Mouse (Mus musculus): ENCODE results near the gene Paqr8. TPM values are rescaled to one million over a fixed set of nuclear protein-coding genes. Genes with fewer than 3 reads are reported as not detected.
"Not testable (repeated sequence)": the region's sequence is repeated elsewhere in the genome, so short reads cannot be mapped to it uniquely, and the experiment has no call there.

The Paqr8 gene
- polyA plus RNA-seq, 1 experiment from 2014 or later: 16.4 TPM

- no peak for ATAC-seq (ENCODE audit: low FRiP score)
- Histone ChIP-seq H3K36me3 (no peaks in the 10 kb centered on the region), H3K9me3 (replicated peaks) (no peaks in the 10 kb centered on the region), H3K4me2 (replicated peaks) (no peak overlapping the region), H3K4me1 (peaks cover 4% of the 10 kb centered on the region; the same call in 1 of the 2 replicates), H3K27me3 (no peaks in the 10 kb centered on the region), H3K9ac (no peak overlapping the region), H3K27ac (no peak overlapping the region), H3K4me3 (no peak overlapping the region)
- 84% methylated on average over 5 of the region's 5 CpGs for WGBS
Measured at GRCm38 (mm10) chr1:20915608-20916007, 25.2 kb downstream of the Paqr8 start.

DNA sequence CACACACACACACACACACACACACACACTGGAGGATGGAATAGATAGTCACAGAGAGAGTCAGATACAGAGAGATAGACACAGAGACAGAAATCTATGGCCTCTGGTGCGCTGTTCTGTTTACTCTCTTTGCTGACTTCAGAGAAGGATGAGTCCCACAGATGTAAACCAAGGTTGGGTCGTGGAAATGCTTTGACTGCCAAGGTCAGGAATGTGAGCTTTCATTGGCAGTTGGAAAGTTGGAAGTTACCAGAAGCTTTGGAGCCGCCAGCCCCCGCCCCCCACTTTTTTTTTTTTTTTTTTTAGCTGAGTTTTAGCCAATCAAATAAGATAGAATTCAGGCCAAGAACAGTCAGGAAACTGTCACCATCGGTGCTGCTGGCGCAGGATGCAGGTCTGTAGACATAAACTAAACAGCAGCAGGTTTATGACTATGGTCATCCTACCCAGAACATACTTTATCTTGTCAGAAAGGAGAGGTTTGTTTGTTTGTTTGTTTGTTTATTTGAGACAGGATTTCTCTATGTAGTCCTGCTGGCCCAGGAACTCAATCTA lies 27.2 kb downstream of the Paqr8 start:
- no peak overlapping the region for H3K4me3 ChIP-seq
- ATAC-seq (ENCODE audit: low FRiP score): no peak
- H3K36me3 ChIP-seq: no peaks in the 10 kb centered on the region
- no peaks in the 10 kb centered on the region for H3K27me3 ChIP-seq
- WGBS: 85% methylated on average over 6 of the region's 6 CpGs
- H3K9ac ChIP-seq: no peak overlapping the region
- H3K9me3 ChIP-seq (replicated peaks): no peaks in the 10 kb centered on the region
- no peak overlapping the region for H3K27ac ChIP-seq
- H3K4me2 ChIP-seq (replicated peaks): no peak overlapping the region
- peaks cover 2% of the 10 kb centered on the region; the same call in 1 of the 2 replicates for H3K4me1 ChIP-seq

DNA sequence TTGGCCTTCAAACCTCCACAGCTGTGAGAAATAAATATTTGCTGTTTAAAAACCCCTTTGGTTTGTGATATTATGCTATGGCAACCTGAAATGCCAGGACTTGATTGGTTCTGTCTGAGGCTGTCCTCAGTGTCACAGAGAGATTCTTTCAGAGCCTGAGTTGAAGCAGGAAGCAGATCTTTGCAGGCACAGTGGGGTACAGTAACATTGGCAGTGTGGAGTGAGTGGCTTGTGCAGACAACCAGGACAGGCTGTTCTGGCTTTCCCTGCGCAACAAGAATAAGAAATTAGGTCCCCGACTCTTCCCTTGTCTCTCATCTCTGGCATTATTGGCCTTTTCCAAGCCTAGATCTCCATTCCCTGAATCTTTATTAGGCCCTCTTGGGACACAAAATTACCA lies 29.3 kb downstream of the Paqr8 start:
- 85% methylated on average over 2 of the region's 2 CpGs for WGBS
- no peaks in the 10 kb centered on the region for H3K9me3 ChIP-seq (replicated peaks)
- H3K4me2 ChIP-seq (replicated peaks): no peak overlapping the region
- no peak overlapping the region for H3K9ac ChIP-seq
- H3K4me1 ChIP-seq: peaks cover 3% of the 10 kb centered on the region
- H3K36me3 ChIP-seq: no peaks in the 10 kb centered on the region
- ATAC-seq (ENCODE audit: low FRiP score): no peak
- no peak overlapping the region for H3K27ac ChIP-seq
- no peaks in the 10 kb centered on the region for H3K27me3 ChIP-seq
- no peak overlapping the region for H3K4me3 ChIP-seq

GRCm38 (mm10) chr1:20921081-20921528 lies 30.7 kb downstream of the Paqr8 start:
- Histone ChIP-seq H3K36me3 (no peaks in the 10 kb centered on the region), H3K4me1 (peaks cover 3% of the 10 kb centered on the region), H3K9ac (no peak overlapping the region), H3K27ac (no peak overlapping the region), H3K9me3 (replicated peaks) (no peaks in the 10 kb centered on the region), H3K4me2 (replicated peaks) (no peak overlapping the region), H3K27me3 (no peaks in the 10 kb centered on the region), H3K4me3 (no peak overlapping the region)
- ATAC-seq (ENCODE audit: low FRiP score): no peak
- WGBS: 86% methylated on average over 10 of the region's 10 CpGs

DNA sequence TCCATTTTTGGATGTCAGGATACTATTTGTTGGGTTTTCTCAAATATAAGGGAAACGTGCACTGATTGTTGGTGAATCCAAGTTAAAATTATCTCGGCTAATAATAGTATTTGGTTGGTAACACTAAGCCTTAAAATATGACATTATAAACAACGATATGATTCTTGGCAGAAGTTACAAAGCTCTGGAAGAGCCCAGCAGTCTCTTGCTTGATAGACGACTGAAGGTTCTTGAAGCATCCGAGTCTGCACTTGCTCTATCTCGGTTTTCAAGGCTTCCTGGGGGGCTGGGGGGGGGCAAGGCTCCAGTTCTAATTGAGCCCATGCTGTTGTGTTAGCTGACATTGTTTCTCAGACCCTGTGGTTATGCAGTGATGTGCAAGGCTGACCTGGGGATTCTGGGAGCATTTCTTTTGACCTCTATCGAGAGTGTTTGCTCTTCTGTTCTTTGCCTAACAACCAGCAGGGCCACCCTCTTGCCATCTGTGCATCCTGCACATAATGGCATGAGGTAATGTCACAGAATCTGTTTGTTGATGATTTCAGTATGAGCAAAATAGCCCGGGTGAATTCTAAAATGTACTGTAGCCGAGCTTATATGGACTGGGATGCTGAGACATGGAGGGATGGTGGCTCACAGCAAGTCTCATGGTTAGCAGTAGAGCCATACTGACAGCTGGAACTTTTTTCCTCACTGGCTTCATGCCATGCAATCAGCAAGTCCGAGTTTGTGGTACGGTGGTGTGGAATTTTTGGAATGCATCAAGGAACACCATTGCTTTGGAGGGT lies 32.4 kb downstream of the Paqr8 start:
- no peak for ATAC-seq (ENCODE audit: low FRiP score)
- no peaks in the 10 kb centered on the region for H3K9me3 ChIP-seq (replicated peaks)

DNA sequence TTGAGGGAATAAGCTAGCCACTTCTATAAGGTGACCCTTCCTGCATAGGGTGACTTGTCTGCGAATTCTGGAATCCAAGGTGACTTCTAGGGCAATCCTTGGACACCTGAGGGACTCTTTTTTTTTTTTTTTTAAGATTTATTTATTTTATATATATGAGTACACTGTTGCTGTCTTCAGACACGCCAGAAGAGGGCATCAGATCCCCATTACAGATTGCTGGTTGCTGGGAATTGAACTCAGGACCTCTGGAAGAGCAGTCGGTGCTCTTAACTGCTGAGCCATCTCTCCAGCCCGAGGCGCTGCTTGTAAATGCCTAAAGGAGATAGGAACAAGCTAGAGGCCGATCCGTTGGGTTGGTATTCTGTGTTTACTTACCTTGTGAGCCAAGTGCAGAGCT lies 34.9 kb downstream of the Paqr8 start:
- H3K9me3 ChIP-seq (replicated peaks); H3K4me1 ChIP-seq; ATAC-seq (ENCODE audit: low FRiP score); H3K9ac ChIP-seq; H3K4me3 ChIP-seq; H3K4me2 ChIP-seq (replicated peaks); H3K36me3 ChIP-seq; H3K27me3 ChIP-seq; H3K27ac ChIP-seq: not testable (repeated sequence)
- 82% methylated on average over 7 of the region's 7 CpGs for WGBS

More for the DNA sequence above, 32.4 kb downstream of the Paqr8 start:
- H3K4me2 ChIP-seq (replicated peaks): no peak overlapping the region
- H3K36me3 ChIP-seq: no peaks in the 10 kb centered on the region
- H3K4me1 ChIP-seq: peaks cover 3% of the 10 kb centered on the region
- no peaks in the 10 kb centered on the region for H3K27me3 ChIP-seq
- no peak overlapping the region for H3K27ac ChIP-seq
- H3K4me3 ChIP-seq: no peak overlapping the region
- 61% methylated on average over 11 of the region's 11 CpGs for WGBS
- H3K9ac ChIP-seq: no peak overlapping the region

DNA sequence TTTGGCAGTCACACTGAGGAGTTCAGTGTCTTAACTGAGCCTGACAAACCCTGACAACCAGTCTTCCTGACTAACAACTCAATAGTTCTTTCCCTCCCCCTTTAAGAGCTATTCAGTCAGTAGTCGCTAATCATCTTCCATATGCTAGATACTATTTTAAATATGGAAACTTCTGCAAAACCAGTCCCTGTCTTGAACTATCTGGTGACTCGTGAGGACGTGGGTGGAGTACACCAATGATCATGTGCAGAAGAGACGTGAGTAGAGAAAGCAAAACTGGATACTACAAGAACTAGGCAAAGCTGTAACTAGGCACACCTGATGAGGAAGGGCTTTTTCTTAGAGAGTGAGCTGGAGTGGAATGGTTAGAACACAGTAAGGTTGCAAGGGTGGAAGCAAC lies 35.5 kb downstream of the Paqr8 start:
- no peaks in the 10 kb centered on the region for H3K36me3 ChIP-seq
- no peaks in the 10 kb centered on the region for H3K27me3 ChIP-seq
- ATAC-seq (ENCODE audit: low FRiP score): no peak
- H3K27ac ChIP-seq: no peak overlapping the region
- H3K4me2 ChIP-seq (replicated peaks): no peak overlapping the region
- H3K4me3 ChIP-seq: no peak overlapping the region
- WGBS: 90% methylated on average over 4 of the region's 4 CpGs
- H3K4me1 ChIP-seq: peaks cover 3% of the 10 kb centered on the region
- no peaks in the 10 kb centered on the region for H3K9me3 ChIP-seq (replicated peaks)
- no peak overlapping the region for H3K9ac ChIP-seq

- Histone ChIP-seq H3K9me3 (replicated peaks) (no peaks in the 10 kb centered on the region), H3K4me2 (replicated peaks) (no peak overlapping the region), H3K9ac (no peak overlapping the region), H3K4me3 (no peak overlapping the region), H3K27me3 (no peaks in the 10 kb centered on the region), H3K36me3 (no peaks in the 10 kb centered on the region), H3K27ac (no peak overlapping the region), H3K4me1 (peaks cover 3% of the 10 kb centered on the region)
- WGBS: 83% methylated on average over 3 of the region's 4 CpGs
- no peak for ATAC-seq (ENCODE audit: low FRiP score)
Measured at GRCm38 (mm10) chr1:20926376-20926775, 36.0 kb downstream of the Paqr8 start.

- Histone ChIP-seq H3K4me3 (no peak overlapping the region), H3K9ac (no peak overlapping the region), H3K4me1 (no peaks in the 10 kb centered on the region), H3K27me3 (no peaks in the 10 kb centered on the region), H3K27ac (no peak overlapping the region), H3K4me2 (replicated peaks) (no peak overlapping the region), H3K9me3 (replicated peaks) (no peaks in the 10 kb centered on the region), H3K36me3 (no peaks in the 10 kb centered on the region)
- 82% methylated on average over 4 of the region's 4 CpGs for WGBS
- ATAC-seq (ENCODE audit: low FRiP score): no peak
Measured at GRCm38 (mm10) chr1:20928487-20928886, 38.1 kb downstream of the Paqr8 start.

DNA sequence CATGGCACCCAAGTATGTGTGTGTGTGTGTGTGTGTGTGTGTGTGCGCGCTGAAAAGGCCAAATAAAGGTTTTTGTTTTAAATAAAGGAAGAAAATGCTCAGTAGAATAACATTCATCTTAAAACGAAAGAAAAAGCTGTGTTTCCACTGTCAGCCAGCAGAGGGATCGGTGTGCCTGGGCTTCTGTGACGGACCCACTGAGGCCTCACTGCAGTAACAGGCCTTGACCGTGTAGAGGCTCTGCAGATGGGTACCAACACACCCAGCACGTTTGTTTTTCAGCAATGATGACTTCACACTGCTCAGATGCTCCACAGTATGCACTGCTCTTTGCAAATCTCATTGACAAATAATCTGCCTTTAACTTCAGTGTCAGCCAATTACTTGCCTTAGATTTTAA lies 43.1 kb downstream of the Paqr8 start:
- Histone ChIP-seq H3K9ac (no peak overlapping the region), H3K9me3 (replicated peaks) (no peaks in the 10 kb centered on the region), H3K27me3 (no peaks in the 10 kb centered on the region), H3K36me3 (peaks cover 23% of the 10 kb centered on the region), H3K4me1 (no peaks in the 10 kb centered on the region), H3K27ac (no peak overlapping the region), H3K4me3 (no peak overlapping the region), H3K4me2 (replicated peaks) (no peak overlapping the region)
- 20% methylated on average over 7 of the region's 7 CpGs for WGBS
- ATAC-seq (ENCODE audit: low FRiP score): peak; percentile 83

DNA sequence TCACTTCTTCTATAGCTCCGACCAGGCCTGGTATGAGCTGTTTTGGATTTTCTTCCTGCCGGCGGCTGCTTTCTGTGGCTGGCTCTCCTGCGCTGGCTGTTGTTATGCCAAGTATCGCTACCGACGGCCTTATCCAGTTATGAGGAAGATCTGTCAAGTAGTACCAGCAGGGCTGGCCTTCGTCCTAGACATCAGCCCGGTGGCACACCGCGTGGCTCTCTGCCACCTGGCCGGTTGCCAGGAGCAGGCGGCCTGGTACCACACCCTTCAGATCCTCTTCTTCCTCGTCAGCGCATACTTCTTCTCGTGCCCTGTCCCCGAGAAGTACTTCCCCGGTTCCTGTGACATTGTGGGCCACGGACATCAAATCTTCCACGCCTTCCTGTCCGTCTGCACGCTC lies 44.7 kb downstream of the Paqr8 start:
- no peaks in the 10 kb centered on the region for H3K27me3 ChIP-seq
- no peak overlapping the region for H3K4me2 ChIP-seq (replicated peaks)
- H3K4me3 ChIP-seq: no peak overlapping the region
- H3K9me3 ChIP-seq (replicated peaks): no peaks in the 10 kb centered on the region
- peaks cover 23% of the 10 kb centered on the region for H3K36me3 ChIP-seq
- WGBS: 90% methylated on average over 22 of the region's 22 CpGs
- no peak overlapping the region for H3K9ac ChIP-seq
- ATAC-seq (ENCODE audit: low FRiP score): no peak
- H3K4me1 ChIP-seq: no peaks in the 10 kb centered on the region
- no peak overlapping the region for H3K27ac ChIP-seq

GRCm38 (mm10) chr1:20939046-20939445 lies 48.6 kb downstream of the Paqr8 start:
- Histone ChIP-seq H3K27me3 (no peaks in the 10 kb centered on the region), H3K4me2 (replicated peaks) (no peak overlapping the region), H3K9me3 (replicated peaks) (no peaks in the 10 kb centered on the region; the same call in 1 of the 2 replicates), H3K4me1 (no peaks in the 10 kb centered on the region), H3K36me3 (peaks cover 23% of the 10 kb centered on the region), H3K27ac (no peak overlapping the region), H3K9ac (no peak overlapping the region), H3K4me3 (no peak overlapping the region)
- peak; percentile 64 for ATAC-seq (ENCODE audit: low FRiP score)
- 31% methylated on average over 3 of the region's 3 CpGs for WGBS

- Histone ChIP-seq H3K4me3 (no peak overlapping the region), H3K27me3 (no peaks in the 10 kb centered on the region), H3K27ac (no peak overlapping the region), H3K4me2 (replicated peaks) (no peak overlapping the region), H3K9me3 (replicated peaks) (no peaks in the 10 kb centered on the region; the same call in 1 of the 2 replicates), H3K36me3 (peaks cover 13% of the 10 kb centered on the region), H3K9ac (no peak overlapping the region), H3K4me1 (no peaks in the 10 kb centered on the region)
- no peak for ATAC-seq (ENCODE audit: low FRiP score)
- 72% methylated on average over 16 of the region's 16 CpGs for WGBS
Measured at GRCm38 (mm10) chr1:20940151-20940550, 49.7 kb downstream of the Paqr8 start.

Measured in hindbrain, embryonic 12.5 days (tissue).